Mouse (Mus musculus): ENCODE results near the gene Rbm48. TPM values are rescaled to one million over a fixed set of nuclear protein-coding genes. Genes with fewer than 3 reads are reported as not detected.

Gene Rbm48
- 10 to 100 TPM; 18.9 to 32.7 TPM for polyA plus RNA-seq (2017; shearing (Covaris generic))

GRCm38 (mm10) chr5:3596399-3596766, at the start of gene Rbm48:
Rbm48 (minus strand) TSS chr5:3596585.

GRCm38 (mm10) chr5:3595693-3596398, 539 bp downstream of the Rbm48 start, which contains the start of gene Pex1:
Pex1 (plus strand) TSS chr5:3596066.

GRCm38 (mm10) chr5:3571266-3571665, 25.1 kb downstream of the Rbm48 start, which contains the start of gene 1700109H08Rik:
1700109H08Rik (plus strand) TSS chr5:3571566.

GRCm38 (mm10) chr5:3543629-3544479, 52.5 kb downstream of the Rbm48 start, which contains the start of gene Fam133b:
Fam133b (plus strand) TSS chr5:3543833.

Other genes with a start within 250 kb of the Rbm48 start
- gene Fam133b, start 52.8 kb downstream of the Rbm48 start, polyA plus RNA-seq (2017; shearing (Covaris generic)) = 10 to 100 TPM; 28.9 to 36.0 TPM
- gene 1700109H08Rik, start 25.0 kb downstream of the Rbm48 start, polyA plus RNA-seq (2017; shearing (Covaris generic)) = 1 to 10 TPM; 4.9 to 5.5 TPM
- gene Pex1, start 519 bp downstream of the Rbm48 start, polyA plus RNA-seq (2017; shearing (Covaris generic)) = 10 to 100 TPM in 1 of 2 experiments, 1 to 10 TPM in 1; 7.4 to 15.2 TPM
- gene Tmbim7, start 54.6 kb upstream of the Rbm48 start, polyA plus RNA-seq (2017; shearing (Covaris generic)) = under 1 TPM in 1 of 2 experiments, not detected in 1; 0.90 TPM
- 10 to 100 TPM; 31.0 to 36.7 TPM for gene Gatad1, start 60.6 kb upstream of the Rbm48 start, polyA plus RNA-seq (2017; shearing (Covaris generic))
- 10 to 100 TPM; 35.1 to 52.6 TPM for gene Ankib1, start 206.3 kb upstream of the Rbm48 start, polyA plus RNA-seq (2017; shearing (Covaris generic))
- 10 to 100 TPM; 69.8 to 83.0 TPM for gene Krit1, start 206.6 kb upstream of the Rbm48 start, polyA plus RNA-seq (2017; shearing (Covaris generic))
- under 1 TPM; 0.17 to 0.21 TPM for gene Lrrd1, start 248.6 kb upstream of the Rbm48 start, polyA plus RNA-seq (2017; shearing (Covaris generic))

All from activated CD4-positive, CD25-positive, alpha-beta regulatory T cell (primary cell).